Mouse (Mus musculus) gastrocnemius, postnatal 25 days (tissue): ENCODE measurements around the gene Ankrd44. TPM values are rescaled to one million over a fixed set of nuclear protein-coding genes. Genes with fewer than 3 reads are reported as not detected.

Source experiments
- DNase-seq: peaks from one replicate; pipeline ENCODE4 v3.0.0; 2022
- total RNA-seq, 2 experiments: library from RNA; stranded (reverse); gene quantifications; 1 replicate in 1 of 2; 2 replicates in 1 of 2; pipeline ENCODE4 v1.2.3; 2021

Ankrd44 gene
- total RNA-seq, 2 experiments from 2014 or later: 5.3 to 5.5 TPM

- no peak for DNase-seq
These were observed 78.9 kb downstream of the Ankrd44 start for GRCm38 (mm10) chr1:54847238-54847637.

GRCm38 (mm10) chr1:54846346-54847000, 79.7 kb downstream of the Ankrd44 start:
- DNase-seq: no peak

- no peak for DNase-seq
These were observed 81.8 kb downstream of the Ankrd44 start for GRCm38 (mm10) chr1:54844361-54844760.

- no peak for DNase-seq
These were observed 83.3 kb downstream of the Ankrd44 start for GRCm38 (mm10) chr1:54842765-54843461.

- DNase-seq: no peak
These were observed 84.4 kb downstream of the Ankrd44 start for GRCm38 (mm10) chr1:54841788-54842187.

GRCm38 (mm10) chr1:54840040-54840439, 86.1 kb downstream of the Ankrd44 start:
- no peak for DNase-seq

- DNase-seq: no peak
These were observed 87.7 kb downstream of the Ankrd44 start for GRCm38 (mm10) chr1:54838486-54838805.

GRCm38 (mm10) chr1:54837721-54838485, 88.3 kb downstream of the Ankrd44 start:
- peak; percentile 17 for DNase-seq

- no peak for DNase-seq
These were observed 90.5 kb downstream of the Ankrd44 start for GRCm38 (mm10) chr1:54835661-54836205.

GRCm38 (mm10) chr1:54833221-54833620, 93.0 kb downstream of the Ankrd44 start:
- no peak for DNase-seq

GRCm38 (mm10) chr1:54832765-54833164, 93.4 kb downstream of the Ankrd44 start:
- no peak for DNase-seq

GRCm38 (mm10) chr1:54830223-54830622, 96.0 kb downstream of the Ankrd44 start:
- peak; percentile 80 for DNase-seq

GRCm38 (mm10) chr1:54829681-54830213, 96.4 kb downstream of the Ankrd44 start:
- DNase-seq: no peak

GRCm38 (mm10) chr1:54827827-54828226, 98.4 kb downstream of the Ankrd44 start:
- no peak for DNase-seq

GRCm38 (mm10) chr1:54827351-54827750, 98.8 kb downstream of the Ankrd44 start:
- no peak for DNase-seq

- peak; percentile 68 for DNase-seq
These were observed 99.7 kb downstream of the Ankrd44 start for GRCm38 (mm10) chr1:54826426-54826986.

- DNase-seq: no peak
These were observed 100.3 kb downstream of the Ankrd44 start for GRCm38 (mm10) chr1:54825718-54826425.

- DNase-seq: no peak
These were observed 101.9 kb downstream of the Ankrd44 start for GRCm38 (mm10) chr1:54824106-54824808.

- DNase-seq: no peak
These were observed 104.4 kb downstream of the Ankrd44 start for GRCm38 (mm10) chr1:54821797-54822196.

GRCm38 (mm10) chr1:54815206-54815855, 110.9 kb downstream of the Ankrd44 start:
- DNase-seq: no peak
